Comparison of ENCODE assay signal across 20 mouse cellular contexts in the genomic region with DNA sequence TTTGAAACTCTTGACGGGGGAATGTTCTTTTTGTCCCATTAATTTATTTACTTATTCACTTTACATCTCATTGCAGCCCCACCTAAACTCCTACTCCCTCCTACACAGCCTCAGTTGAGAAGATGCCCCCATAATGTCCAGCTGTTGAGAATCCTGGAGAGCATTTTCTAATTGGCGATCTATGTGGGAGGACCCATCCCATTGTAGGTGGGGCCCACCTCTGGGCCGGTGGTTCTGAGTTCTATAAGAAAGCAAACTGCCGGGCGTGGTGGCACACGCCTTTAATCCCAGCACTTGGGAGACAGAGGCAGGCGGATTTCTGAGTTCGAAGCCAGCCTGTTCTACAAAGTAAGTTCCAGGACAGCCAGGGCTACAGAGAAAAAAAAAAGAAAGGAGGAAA. TPM values are rescaled to one million over a fixed set of nuclear protein-coding genes. Genes with fewer than 3 reads are reported as not detected.
"Had no signal": no experiment of that assay in that cellular context is flagged by ENCODE, and none has a peak within 500 bp of the region (broad histone marks: within the 10 kb centered on the region; RNA-seq: fewer than 3 reads in every experiment).

No protein-coding gene starts in this region.

- H3K4me2 ChIP-seq: kidney, embryonic 15.5 days; limb, embryonic 15.5 days; lung, embryonic 14.5 days; neural tube, embryonic 12.5 days had no signal

- ATAC-seq: intestine, embryonic 16.5 days had no signal

- H3K4me1 ChIP-seq: kidney, embryonic 15.5 days; limb, embryonic 15.5 days; midbrain, embryonic 10.5 days; neural tube, embryonic 12.5 days had no signal

- H3K27ac ChIP-seq: kidney, embryonic 15.5 days; left cerebral cortex, adult 2 months; limb, embryonic 15.5 days; midbrain, embryonic 10.5 days; neural tube, embryonic 12.5 days had no signal

- H3K27me3 ChIP-seq: kidney, embryonic 15.5 days; limb, embryonic 15.5 days; neural tube, embryonic 12.5 days had no signal

- H3K9ac ChIP-seq: kidney, embryonic 15.5 days; limb, embryonic 15.5 days; lung, embryonic 14.5 days; neural tube, embryonic 12.5 days had no signal

- H3K4me3 ChIP-seq: kidney, embryonic 15.5 days; left cerebral cortex, adult 2 months; limb, embryonic 15.5 days; midbrain, embryonic 10.5 days; neural tube, embryonic 12.5 days had no signal

- H3K9me3 ChIP-seq: kidney, embryonic 15.5 days; limb, embryonic 15.5 days; midbrain, embryonic 10.5 days; neural tube, embryonic 12.5 days had no signal

- DNase-seq: kidney, adult 2 months; kidney, postnatal 25 days; lung, embryonic 14.5 days; lung, postnatal 10 days; lung, postnatal 4 days; midbrain, embryonic 14.5 days; retina, postnatal 1 day; right cerebral cortex, postnatal 4 days; spleen, adult 18-20 months; thymus, adult 18-20 months had no signal

RNA-seq across cellular contexts. Expression of gene Slc27a5, which starts 11.1 kb away (rescaled TPM):
- total RNA-seq: left cerebral cortex, postnatal 14 days; megakaryocyte, adult 5-6 weeks had no signal
- polyA plus RNA-seq: limb, embryonic 11.5 days; lung, embryonic 14.5 days; stomach, embryonic 14.5 days had no signal
